Mouse (Mus musculus) kidney, embryonic 14.5 days (tissue): ENCODE measurements around the gene Ascl2. TPM values are rescaled to one million over a fixed set of nuclear protein-coding genes. Genes with fewer than 3 reads are reported as not detected.

Experiments
- ATAC-seq: fragments of 200-750 bp; cut with Nextera tagmentation; 2 replicates; pipeline ENCODE4 v1.8.0; 2017; ENCODE audit warnings: moderate number of reproducible peaks, mild to moderate bottlenecking, moderate TSS enrichment, moderate library complexity; ENCODE audit not compliant: low FRiP score, low TSS enrichment
- H3K27ac ChIP-seq: fragments of 300-500 bp; sonication (generic); 2 replicates; pipeline ENCODE4 v1.5.1; 2014; ENCODE audit warnings: low read depth, mild to moderate bottlenecking, low read length, moderate library complexity, mixed read lengths
- H3K27me3 ChIP-seq: fragments of 300-500 bp; sonication (generic); 2 replicates; pipeline ENCODE4 v1.6.1; 2014; ENCODE audit warnings: mild to moderate bottlenecking, low read length; ENCODE audit not compliant: control insufficient read depth, insufficient read depth
- H3K36me3 ChIP-seq: fragments of 300-500 bp; sonication (generic); 2 replicates; pipeline ENCODE4 v1.6.1; 2014; ENCODE audit warnings: low read length, mixed read lengths; ENCODE audit not compliant: control insufficient read depth, insufficient read depth
- H3K4me1 ChIP-seq: fragments of 300-500 bp; sonication (generic); 2 replicates; pipeline ENCODE4 v1.6.1; 2014; ENCODE audit warnings: low read length, mixed read lengths; ENCODE audit not compliant: control insufficient read depth, insufficient read depth
- H3K4me2 ChIP-seq: fragments of 300-500 bp; sonication (generic); replicated peaks from 2 replicates; pipeline ENCODE4 v1.6.1; 2014; ENCODE audit warnings: low read depth, mild to moderate bottlenecking, low read length
- H3K4me3 ChIP-seq: fragments of 300-500 bp; sonication (generic); 2 replicates; pipeline ENCODE4 v1.5.1; 2014; ENCODE audit warnings: mild to moderate bottlenecking, low read length
- H3K9ac ChIP-seq: fragments of 300-500 bp; sonication (generic); 2 replicates; pipeline ENCODE4 v1.6.1; 2014; ENCODE audit warnings: low read depth, mild to moderate bottlenecking, low read length, moderate library complexity
- H3K9me3 ChIP-seq: fragments of 300-500 bp; sonication (generic); 2 replicates; pipeline ENCODE4 v1.6.1; 2016; ENCODE audit warnings: low read length; ENCODE audit not compliant: control insufficient read depth
- WGBS: fragments of 180-500 bp; shearing (Covaris S2); extraction: QIAGEN DNeasy Blood & Tissue Kit; methylation state at CpG from one replicate; pipeline ENCODE4 v1.1.7; 2014; 5-methylcytosine and 5-hydroxymethylcytosine counted together
- polyA plus RNA-seq: library from polyadenylated mRNA; unstranded; fragments of >200 nt; fragmentation: Nextera tagmentation; extraction: Ambion mirVana; gene quantifications from 2 replicates; pipeline ENCODE4 v1.2.1, GENCODE M21; 2014

Gene Ascl2
- polyA plus RNA-seq, 1 experiment from 2014 or later: 0.43 TPM

DNA sequence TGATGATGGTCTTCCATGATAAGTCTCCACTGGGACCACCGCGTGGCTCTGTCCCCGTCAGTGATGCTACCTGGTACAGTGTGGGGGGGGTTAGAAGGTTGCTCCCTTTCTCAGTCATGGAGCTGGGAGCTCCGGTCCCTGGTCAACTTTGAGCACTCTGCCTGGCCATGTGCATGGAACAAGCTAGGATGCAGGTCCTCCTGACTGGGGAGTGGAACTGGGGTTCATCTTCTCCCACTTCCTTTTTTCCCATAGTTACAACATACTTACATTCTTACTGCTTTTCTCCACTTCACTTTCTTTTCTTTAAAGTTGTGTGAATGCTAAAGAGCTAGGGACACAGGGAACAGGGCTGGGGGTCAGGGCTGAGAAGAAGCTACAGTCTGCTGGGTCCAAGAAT, 16.1 kb upstream of the Ascl2 start:
- no peak overlapping the region for H3K4me2 ChIP-seq
- H3K36me3 ChIP-seq: no peaks in the 10 kb centered on the region
- ATAC-seq: no peak
- WGBS: 92% methylated on average over 4 of the region's 4 CpGs
- H3K4me3 ChIP-seq: no peak overlapping the region
- no peak overlapping the region for H3K27ac ChIP-seq
- no peaks in the 10 kb centered on the region for H3K9me3 ChIP-seq
- H3K4me1 ChIP-seq: no peaks in the 10 kb centered on the region
- H3K9ac ChIP-seq: no peak overlapping the region
- H3K27me3 ChIP-seq: no peaks in the 10 kb centered on the region

DNA sequence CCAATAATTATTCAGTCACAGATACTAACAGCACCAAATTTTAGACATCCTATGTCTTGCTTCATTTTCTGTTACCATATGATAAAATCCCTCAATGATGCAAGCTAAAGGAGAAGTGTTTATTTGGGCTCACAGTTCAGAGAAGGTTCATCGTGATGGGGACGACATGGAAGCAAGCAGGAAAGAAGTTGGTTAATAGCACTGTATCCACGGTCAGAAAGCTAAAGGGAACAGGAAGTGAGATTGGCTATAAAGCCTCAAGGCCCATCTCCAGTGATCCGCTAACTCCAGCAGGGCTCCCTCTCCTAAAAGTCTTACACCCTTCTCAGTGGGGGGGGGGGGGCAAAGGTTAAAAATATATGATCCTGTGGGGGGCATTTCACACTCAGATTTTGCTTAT, 12.8 kb upstream of the Ascl2 start:
- Histone ChIP-seq H3K9ac (no peak overlapping the region), H3K4me1 (no peaks in the 10 kb centered on the region), H3K4me2 (no peak overlapping the region), H3K36me3 (no peaks in the 10 kb centered on the region), H3K27me3 (no peaks in the 10 kb centered on the region), H3K4me3 (no peak overlapping the region), H3K27ac (no peak overlapping the region), H3K9me3 (no peaks in the 10 kb centered on the region)
- 77% methylated on average over 4 of the region's 4 CpGs for WGBS
- no peak for ATAC-seq

- Histone ChIP-seq H3K27me3 (peaks cover 67% of the 10 kb centered on the region), H3K4me2 (peak overlapping the region; percentile 91)
These were observed 918 bp downstream of the Ascl2 start for GRCm38 (mm10) chr7:142967884-142968808.

DNA sequence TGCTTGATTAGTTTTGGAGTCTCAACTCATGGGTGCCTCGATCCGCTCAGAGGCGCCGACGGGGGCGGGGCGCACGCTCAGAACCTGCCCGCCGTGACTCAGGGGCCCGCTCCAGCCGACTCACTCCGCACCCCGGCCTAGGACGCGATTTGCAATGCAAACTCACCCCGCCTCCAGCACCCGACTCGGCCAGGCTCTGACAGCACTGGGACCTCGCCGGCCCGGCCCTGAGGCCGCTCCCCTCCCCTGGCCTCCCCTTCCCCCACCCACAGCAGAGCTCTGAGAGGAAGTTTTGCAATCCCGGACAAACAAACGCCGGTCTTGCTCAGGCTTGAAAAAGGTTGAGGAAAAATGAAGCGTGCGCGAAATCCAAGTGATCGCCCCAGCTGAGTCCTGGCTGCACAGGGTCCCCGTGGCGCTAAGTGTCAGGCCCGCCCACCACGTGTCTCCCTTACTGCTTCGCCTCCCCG, 1.6 kb downstream of the Ascl2 start:
- Histone ChIP-seq H3K36me3 (no peaks in the 10 kb centered on the region), H3K9me3 (no peaks in the 10 kb centered on the region), H3K27me3 (peaks cover 67% of the 10 kb centered on the region), H3K4me2 (peak overlapping the region; percentile 91), H3K27ac (no peak overlapping the region), H3K9ac (peak overlapping the region; percentile 38), H3K4me1 (peaks cover 14% of the 10 kb centered on the region; the same call in 1 of the 2 replicates), H3K4me3 (peak overlapping the region; percentile 44)
- peak; percentile 61; the same call in 1 of the 2 replicates for ATAC-seq
- under 1% methylated on average over 35 of the region's 36 CpGs for WGBS

More at GRCm38 (mm10) chr7:142967884-142968808, 918 bp downstream of the Ascl2 start:
- peak; percentile 73 for ATAC-seq
- under 1% methylated on average over 90 of the region's 90 CpGs for WGBS
- no peaks in the 10 kb centered on the region for H3K36me3 ChIP-seq
- H3K4me3 ChIP-seq: peak overlapping the region; percentile 44
- no peak overlapping the region for H3K27ac ChIP-seq
- peak overlapping the region; percentile 38 for H3K9ac ChIP-seq
- no peaks in the 10 kb centered on the region for H3K9me3 ChIP-seq
- peaks cover 14% of the 10 kb centered on the region; the same call in 1 of the 2 replicates for H3K4me1 ChIP-seq

DNA sequence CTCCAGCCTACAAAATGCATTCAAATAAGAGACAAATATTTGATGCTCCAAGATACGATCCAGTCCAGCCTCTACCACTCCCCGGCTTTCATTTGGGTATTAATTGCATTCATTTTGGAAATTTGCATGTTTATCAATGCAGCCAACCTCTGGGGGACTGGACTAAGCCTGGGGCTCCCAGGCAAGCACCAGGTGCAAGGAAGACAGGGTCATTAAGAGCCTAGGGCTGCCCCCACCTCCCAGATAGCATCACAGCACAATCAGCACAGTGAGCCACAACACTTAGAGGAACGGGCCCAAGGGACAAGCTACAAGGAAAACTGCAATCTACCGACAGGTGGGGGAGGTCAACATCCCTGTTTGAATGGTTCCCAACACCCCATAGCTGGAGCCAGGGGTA, 9.3 kb downstream of the Ascl2 start:
- 87% methylated on average over 4 of the region's 4 CpGs for WGBS
- no peak overlapping the region for H3K4me3 ChIP-seq
- H3K9ac ChIP-seq: no peak overlapping the region
- no peak overlapping the region for H3K4me2 ChIP-seq
- no peaks in the 10 kb centered on the region for H3K36me3 ChIP-seq
- no peaks in the 10 kb centered on the region for H3K4me1 ChIP-seq
- no peaks in the 10 kb centered on the region for H3K27me3 ChIP-seq
- H3K9me3 ChIP-seq: no peaks in the 10 kb centered on the region
- ATAC-seq: no peak
- no peak overlapping the region for H3K27ac ChIP-seq

- no peaks in the 10 kb centered on the region for H3K9me3 ChIP-seq
- WGBS: 96% methylated on average over 1 of the region's 1 CpGs
These were observed 10.2 kb downstream of the Ascl2 start for GRCm38 (mm10) chr7:142958817-142959216.

DNA sequence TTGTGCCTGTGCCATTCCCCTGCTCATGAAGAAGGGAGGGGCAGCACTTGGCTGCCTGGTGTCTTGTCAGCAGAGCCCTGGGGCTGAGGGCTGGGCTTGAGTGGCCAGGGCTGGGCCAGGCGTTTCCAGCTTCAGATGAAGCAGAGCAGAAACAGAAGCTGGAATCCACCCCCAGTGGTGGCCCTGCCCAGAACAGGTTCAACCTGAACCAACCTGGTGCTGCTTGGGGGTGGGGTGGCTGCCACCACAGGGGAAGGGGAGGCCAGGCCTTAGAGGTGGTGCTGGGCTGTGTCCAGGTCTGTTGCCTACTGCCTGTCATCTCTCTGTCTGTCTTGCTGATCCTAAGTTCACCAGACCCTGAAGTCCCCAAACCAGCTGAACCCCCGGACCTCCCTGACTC, 13.0 kb downstream of the Ascl2 start:
- no peak overlapping the region for H3K9ac ChIP-seq
- no peak overlapping the region for H3K4me3 ChIP-seq
- H3K27ac ChIP-seq: no peak overlapping the region
- H3K9me3 ChIP-seq: no peaks in the 10 kb centered on the region
- 83% methylated on average over 2 of the region's 2 CpGs for WGBS
- H3K36me3 ChIP-seq: no peaks in the 10 kb centered on the region
- ATAC-seq: peak; percentile 24; the same call in 1 of the 2 replicates
- no peak overlapping the region for H3K4me2 ChIP-seq
- no peaks in the 10 kb centered on the region for H3K4me1 ChIP-seq
- H3K27me3 ChIP-seq: no peaks in the 10 kb centered on the region

More at GRCm38 (mm10) chr7:142958817-142959216, 10.2 kb downstream of the Ascl2 start:
- Histone ChIP-seq H3K4me2 (no peak overlapping the region), H3K9ac (no peak overlapping the region), H3K4me1 (no peaks in the 10 kb centered on the region), H3K27ac (no peak overlapping the region), H3K36me3 (no peaks in the 10 kb centered on the region), H3K4me3 (no peak overlapping the region), H3K27me3 (no peaks in the 10 kb centered on the region)
- no peak for ATAC-seq

DNA sequence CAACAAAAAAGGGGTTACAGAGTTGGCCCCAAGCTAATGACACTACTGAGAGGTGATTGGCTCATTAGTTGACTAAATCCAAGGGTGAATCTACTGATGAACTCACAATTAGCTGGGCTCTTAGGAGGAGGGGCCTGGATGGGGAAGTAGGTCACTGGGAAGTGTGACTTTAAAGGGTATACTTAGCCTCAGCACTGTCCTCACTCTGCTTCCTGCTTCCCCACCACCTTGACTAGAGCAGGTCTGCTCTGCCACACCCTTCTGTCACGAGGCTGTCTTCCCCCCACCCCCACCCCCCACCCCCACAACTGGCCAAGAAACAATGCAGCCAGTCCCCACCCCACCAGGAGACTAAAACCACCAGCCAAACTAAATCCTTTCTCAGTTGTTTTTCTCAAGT, 19.5 kb downstream of the Ascl2 start:
- H3K9ac ChIP-seq: no peak overlapping the region
- H3K4me1 ChIP-seq: no peaks in the 10 kb centered on the region
- no peak for ATAC-seq
- 0% methylated on average over 1 of the region's 1 CpGs for WGBS
- no peaks in the 10 kb centered on the region for H3K9me3 ChIP-seq
- H3K4me2 ChIP-seq: no peak overlapping the region
- H3K36me3 ChIP-seq: no peaks in the 10 kb centered on the region
- H3K27me3 ChIP-seq: no peaks in the 10 kb centered on the region
- no peak overlapping the region for H3K4me3 ChIP-seq
- no peak overlapping the region for H3K27ac ChIP-seq

DNA sequence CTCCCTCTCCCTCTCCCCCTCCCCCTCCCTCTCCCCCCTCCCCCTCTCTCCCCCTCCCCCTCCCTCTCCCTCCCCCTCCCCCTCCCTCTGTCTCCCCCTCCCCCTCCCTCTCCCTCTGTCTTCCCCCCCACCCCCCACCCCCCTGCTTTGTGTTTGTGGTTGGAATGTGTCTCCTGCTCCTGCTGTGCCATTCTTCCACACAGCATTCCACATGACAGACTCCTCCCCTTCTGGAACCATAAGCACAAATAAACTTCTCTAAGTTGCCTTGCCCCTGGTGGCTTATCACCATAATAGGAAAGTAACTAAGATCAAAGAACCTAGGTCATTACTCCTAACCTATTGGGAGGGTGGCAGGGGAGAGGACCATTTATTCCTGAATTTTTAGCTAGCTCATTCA, 31.4 kb downstream of the Ascl2 start:
- no peaks in the 10 kb centered on the region for H3K9me3 ChIP-seq
- no peaks in the 10 kb centered on the region for H3K36me3 ChIP-seq
- H3K4me1 ChIP-seq: no peaks in the 10 kb centered on the region
- no peak for ATAC-seq
- H3K27me3 ChIP-seq: no peaks in the 10 kb centered on the region
- H3K4me3 ChIP-seq: no peak overlapping the region
- H3K4me2 ChIP-seq: no peak overlapping the region
- no peak overlapping the region for H3K9ac ChIP-seq
- H3K27ac ChIP-seq: no peak overlapping the region
